Mouse (Mus musculus): ENCODE results near the gene Gm1123.

Gm1123 gene

GRCm38 (mm10) chr9:99035575-99035974 is at the start of gene Gm1123:
Gene Gm1123 (minus strand): TSS chr9:99035715.
- in situ Hi-C loops (cut with MboI, MseI): no loop called here

GRCm38 (mm10) chr9:99081718-99082117 is 46.2 kb upstream of the Gm1123 start:
- in situ Hi-C loops (cut with MboI, MseI): loop anchor here in 1 of 2 experiments (5.0 kb wide), 1 partner anchor 51 kb away; no protein-coding TSS in a partner anchor

GRCm38 (mm10) chr9:99081308-99081707 is 45.8 kb upstream of the Gm1123 start:
- in situ Hi-C loops (cut with MboI, MseI): loop anchor here in 1 of 2 experiments (5.0 kb wide), 1 partner anchor 51 kb away; no protein-coding TSS in a partner anchor

- in situ Hi-C loops (cut with MboI, MseI): loop anchor here in 1 of 2 experiments (5.0 kb wide), 1 partner anchor 52 kb away; no protein-coding TSS in a partner anchor
Observed at GRCm38 (mm10) chr9:99080657-99081056, 45.1 kb upstream of the Gm1123 start.

- in situ Hi-C loops (cut with MboI, MseI): loop anchor here in 1 of 2 experiments (25.0 kb wide), 1 partner anchor 938 kb away; no protein-coding TSS in a partner anchor
Observed at GRCm38 (mm10) chr9:99074462-99074861, 38.9 kb upstream of the Gm1123 start.

- in situ Hi-C loops (cut with MboI, MseI): loop anchor here in 1 of 2 experiments (25.0 kb wide), 1 partner anchor 940 kb away; no protein-coding TSS in a partner anchor
Observed at GRCm38 (mm10) chr9:99072538-99072937, 37.0 kb upstream of the Gm1123 start.

GRCm38 (mm10) chr9:99065311-99065710 is 29.8 kb upstream of the Gm1123 start:
- in situ Hi-C loops (cut with MboI, MseI): loop anchor here in 1 of 2 experiments (5.0 to 25.0 kb wide), 2 partner anchors 177 to 947 kb away; partner anchors contain the start of gene Cep70

GRCm38 (mm10) chr9:99064216-99064615 is 28.7 kb upstream of the Gm1123 start:
- in situ Hi-C loops (cut with MboI, MseI): loop anchor here (5.0 to 25.0 kb wide), 3 partner anchors 178 to 948 kb away; partner anchors contain the start of gene Cep70 (in 1 of the 2)

GRCm38 (mm10) chr9:99062544-99062943 is 27.0 kb upstream of the Gm1123 start:
- in situ Hi-C loops (cut with MboI, MseI): loop anchor here (5.0 to 25.0 kb wide), 3 partner anchors 180 to 950 kb away; partner anchors contain the start of gene Cep70 (in 1 of the 2)

GRCm38 (mm10) chr9:99057751-99058150 is 22.2 kb upstream of the Gm1123 start:
- in situ Hi-C loops (cut with MboI, MseI): loop anchor here in 1 of 2 experiments (25.0 kb wide), 1 partner anchor 955 kb away; no protein-coding TSS in a partner anchor

- in situ Hi-C loops (cut with MboI, MseI): loop anchor here in 1 of 2 experiments (25.0 kb wide), 1 partner anchor 963 kb away; no protein-coding TSS in a partner anchor
Observed at GRCm38 (mm10) chr9:99049760-99050159, 14.2 kb upstream of the Gm1123 start.

GRCm38 (mm10) chr9:99048724-99049250 is 13.3 kb upstream of the Gm1123 start:
- in situ Hi-C loops (cut with MboI, MseI): no loop called here

- in situ Hi-C loops (cut with MboI, MseI): loop anchor here in 1 of 2 experiments (5.0 kb wide), 1 partner anchor 558 kb away; no protein-coding TSS in a partner anchor
Observed at GRCm38 (mm10) chr9:99044761-99045160, 9.2 kb upstream of the Gm1123 start.

- in situ Hi-C loops (cut with MboI, MseI): loop anchor here in 1 of 2 experiments (5.0 kb wide), 1 partner anchor 560 kb away; no protein-coding TSS in a partner anchor
Observed at GRCm38 (mm10) chr9:99042641-99043040, 7.1 kb upstream of the Gm1123 start.

- in situ Hi-C loops (cut with MboI, MseI): loop anchor here in 1 of 2 experiments (5.0 kb wide), 1 partner anchor 560 kb away; no protein-coding TSS in a partner anchor
Observed at GRCm38 (mm10) chr9:99041994-99042393, 6.5 kb upstream of the Gm1123 start.

- in situ Hi-C loops (cut with MboI, MseI): no loop called here
Observed at GRCm38 (mm10) chr9:99034111-99034510, 1.4 kb downstream of the Gm1123 start.

GRCm38 (mm10) chr9:99032031-99032430 is 3.5 kb downstream of the Gm1123 start:
- in situ Hi-C loops (cut with MboI, MseI): no loop called here

GRCm38 (mm10) chr9:99021751-99022150 is 13.8 kb downstream of the Gm1123 start:
- in situ Hi-C loops (cut with MboI, MseI): no loop called here

- in situ Hi-C loops (cut with MboI, MseI): no loop called here
Observed at GRCm38 (mm10) chr9:99021166-99021565, 14.3 kb downstream of the Gm1123 start.

- in situ Hi-C loops (cut with MboI, MseI): no loop called here
Observed at GRCm38 (mm10) chr9:99017679-99018078, 17.8 kb downstream of the Gm1123 start.

- in situ Hi-C loops (cut with MboI, MseI): no loop called here
Observed at GRCm38 (mm10) chr9:99016759-99017158, 18.8 kb downstream of the Gm1123 start.

GRCm38 (mm10) chr9:99016301-99016700 is 19.2 kb downstream of the Gm1123 start:
- in situ Hi-C loops (cut with MboI, MseI): no loop called here

GRCm38 (mm10) chr9:99009898-99010199 is 25.7 kb downstream of the Gm1123 start:
- in situ Hi-C loops (cut with MboI, MseI): no loop called here
